Mouse (Mus musculus) C2C12 (cell line): Measurements from ENCODE around the gene Clba1. TPM values are rescaled to one million over a fixed set of nuclear protein-coding genes. Genes with fewer than 3 reads are reported as not detected.

Experiments
- H3K27me3 ChIP-seq: one replicate; pipeline ENCODE4 v1.6.1; 2011; ENCODE audit not compliant: control insufficient read depth, insufficient read depth, insufficient read length
- H3K36me3 ChIP-seq: one replicate; pipeline ENCODE4 v1.6.1; 2011; ENCODE audit not compliant: control insufficient read depth, insufficient read depth
- H3K4me3 ChIP-seq: one replicate; pipeline ENCODE4 v1.5.1; 2011; ENCODE audit warnings: mild to moderate bottlenecking, control low read depth; ENCODE audit not compliant: poor library complexity, insufficient read depth, severe bottlenecking
- H3K79me2 ChIP-seq: one replicate; pipeline ENCODE4 v1.6.1; 2011; ENCODE audit not compliant: control insufficient read depth, insufficient read depth
- H3K79me3 ChIP-seq: one replicate; pipeline ENCODE4 v1.6.1; 2011; ENCODE audit warnings: low read depth, control low read depth
- H3ac ChIP-seq: one replicate; pipeline ENCODE3; 2011; ENCODE audit warnings: low read depth; ENCODE audit not compliant: control insufficient read depth, insufficient read length
- CEBPB ChIP-seq: IDR thresholded peaks from one replicate; pipeline ENCODE4 v1.6.1; 2011; ENCODE audit warnings: low read depth, mild to moderate bottlenecking, control low read depth, moderate library complexity
- CTCF ChIP-seq: IDR thresholded peaks from one replicate; pipeline ENCODE4 v1.5.1; 2011; ENCODE audit not compliant: control insufficient read depth, insufficient read depth, insufficient read length
- FOSL1 ChIP-seq: IDR thresholded peaks from one replicate; pipeline ENCODE4 v1.8.0; 2011; ENCODE audit warnings: mild to moderate bottlenecking, low read length; ENCODE audit not compliant: poor library complexity, insufficient read depth, severe bottlenecking
- MAX ChIP-seq: IDR thresholded peaks from one replicate; pipeline ENCODE4 v1.6.1; 2011; ENCODE audit warnings: mild to moderate bottlenecking, control low read depth
- MYOD1 ChIP-seq: IDR thresholded peaks from one replicate; pipeline ENCODE4 v1.6.1; 2011; ENCODE audit warnings: low read depth; ENCODE audit not compliant: control insufficient read depth, insufficient read length
- MYOG ChIP-seq: IDR thresholded peaks from one replicate; pipeline ENCODE4 v1.6.1; 2011; ENCODE audit not compliant: control insufficient read depth, insufficient read length; ENCODE audit errors: extremely low read depth
- USF1 ChIP-seq: IDR thresholded peaks from one replicate; pipeline ENCODE4 v1.6.1; 2011; ENCODE audit warnings: low read depth, mild to moderate bottlenecking, control low read depth, moderate library complexity
- polyA plus RNA-seq: library from polyadenylated mRNA; unstranded; fragments of >200 nt; fragmentation: generic; extraction: Trizol; gene quantifications from one replicate; pipeline ENCODE4 v1.2.1, GENCODE M21; 2012; ENCODE audit warnings: missing spikeins

Gene Clba1
- polyA plus RNA-seq, 1 experiment, result 25.2 TPM

GRCm38 (mm10) chr12:112796551-112797510 lies 11.9 kb upstream of the Clba1 start:
- TF ChIP-seq MYOD1 (no peak), CEBPB (no peak), MYOG (no peak), MAX (no peak), USF1 (no peak), FOSL1 (no peak), CTCF (no peak)
- Histone ChIP-seq H3K36me3 (no peaks in the 10 kb centered on the region), H3K27me3 (no peaks in the 10 kb centered on the region), H3K4me3 (no peak overlapping the region), H3K79me3 (peaks cover 12% of the 10 kb centered on the region), H3ac (peak overlapping the region; percentile 55), H3K79me2 (peaks cover 56% of the 10 kb centered on the region)

GRCm38 (mm10) chr12:112797672-112798331 lies 10.9 kb upstream of the Clba1 start:
- Histone ChIP-seq H3K79me3 (peaks cover 12% of the 10 kb centered on the region), H3ac (peak overlapping the region; percentile 53), H3K79me2 (peaks cover 50% of the 10 kb centered on the region), H3K27me3 (no peaks in the 10 kb centered on the region), H3K4me3 (no peak overlapping the region), H3K36me3 (no peaks in the 10 kb centered on the region)
- TF ChIP-seq USF1, result no peak
- TF ChIP-seq FOSL1, result peak; percentile 90
- TF ChIP-seq MAX, result peak; percentile 72
- TF ChIP-seq MYOG, result no peak
- TF ChIP-seq MYOD1, result peak; percentile 94
- no peak for TF ChIP-seq CTCF
- TF ChIP-seq CEBPB, result no peak

- H3K79me3 ChIP-seq, result peaks cover 10% of the 10 kb centered on the region
- H3K79me2 ChIP-seq, result peaks cover 45% of the 10 kb centered on the region
- TF ChIP-seq MYOD1 (no peak), USF1 (no peak), MYOG (no peak), FOSL1 (no peak), CEBPB (no peak), MAX (no peak), CTCF (no peak)
- no peaks in the 10 kb centered on the region for H3K27me3 ChIP-seq
- H3K36me3 ChIP-seq, result no peaks in the 10 kb centered on the region
- H3ac ChIP-seq, result peak overlapping the region; percentile 53
- no peak overlapping the region for H3K4me3 ChIP-seq
These were observed 10.4 kb upstream of the Clba1 start for GRCm38 (mm10) chr12:112798332-112798681.

- H3K79me2 ChIP-seq, result peaks cover 40% of the 10 kb centered on the region
- H3K4me3 ChIP-seq, result no peak overlapping the region
- peaks cover 6% of the 10 kb centered on the region for H3K79me3 ChIP-seq
- TF ChIP-seq MAX, result no peak
- TF ChIP-seq MYOG, result no peak
- TF ChIP-seq USF1, result no peak
- no peak for TF ChIP-seq MYOD1
- TF ChIP-seq CTCF, result no peak
- no peak for TF ChIP-seq FOSL1
- TF ChIP-seq CEBPB, result no peak
- H3K36me3 ChIP-seq, result no peaks in the 10 kb centered on the region
- no peak overlapping the region for H3ac ChIP-seq
- no peaks in the 10 kb centered on the region for H3K27me3 ChIP-seq
These were observed 10.0 kb upstream of the Clba1 start for GRCm38 (mm10) chr12:112798716-112799115.

- Histone ChIP-seq H3K4me3 (no peak overlapping the region), H3K79me2 (peaks cover 34% of the 10 kb centered on the region), H3K27me3 (no peaks in the 10 kb centered on the region), H3K36me3 (no peaks in the 10 kb centered on the region), H3ac (no peak overlapping the region), H3K79me3 (peaks cover 2% of the 10 kb centered on the region)
- TF ChIP-seq CTCF (no peak), MYOG (no peak), FOSL1 (no peak), USF1 (no peak), MYOD1 (no peak), CEBPB (no peak), MAX (no peak)
These were observed 9.3 kb upstream of the Clba1 start for GRCm38 (mm10) chr12:112799237-112799970.
